Mouse (Mus musculus) cortical plate, adult 2 months (tissue): Measurements from ENCODE around the gene Fem1b.

ENCODE experiments used
- CTCF ChIP-seq: fragments of 200-500 bp; IDR thresholded peaks from 2 replicates; pipeline ENCODE4 v1.5.1; 2011; ENCODE audit warnings: mild to moderate bottlenecking, control low read depth, low read length; ENCODE audit not compliant: insufficient read depth; ENCODE audit errors: extremely low read depth
- POLR2A ChIP-seq: fragments of 200-500 bp; IDR thresholded peaks from 2 replicates; pipeline ENCODE4 v1.6.1; 2011; ENCODE audit warnings: mild to moderate bottlenecking, low read length, control low read depth; ENCODE audit not compliant: insufficient read depth; ENCODE audit errors: extremely low read depth

DNA sequence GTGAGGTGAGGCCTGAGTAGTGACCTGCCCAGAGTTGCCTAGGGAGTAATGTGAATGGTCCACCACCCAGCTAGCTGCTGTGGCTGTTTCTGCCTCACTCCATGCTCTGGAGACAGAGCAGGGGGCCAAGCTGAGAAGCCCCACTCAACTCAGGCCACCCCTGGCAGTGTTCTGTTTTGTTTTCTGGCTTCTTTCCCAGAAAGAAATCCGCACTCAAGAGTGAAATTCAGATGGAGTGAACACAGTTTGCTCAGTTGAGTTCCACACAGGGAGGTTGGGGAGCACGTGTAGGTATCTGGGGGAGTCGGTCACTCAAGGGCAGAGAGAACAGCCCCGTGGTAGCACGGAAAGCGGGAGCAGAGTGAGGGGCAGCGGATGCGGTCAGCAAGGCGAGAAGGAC lies 33.0 kb downstream of the Fem1b start:
- TF ChIP-seq CTCF (no peak), POLR2A (no peak)
